Mouse (Mus musculus) ES-E14 (cell line): ENCODE results near the gene Cdkn1b. TPM values are rescaled to one million over a fixed set of nuclear protein-coding genes. Genes with fewer than 3 reads are reported as not detected.

Experiments used
- DNase-seq: peaks from one replicate; pipeline ENCODE4 v3.0.0-alpha.2; 2013; ENCODE audit warnings: low read depth, low spot score
- H3K27ac ChIP-seq: 2 replicates; pipeline ENCODE4 v1.5.1; 2012; ENCODE audit warnings: low read depth, mild to moderate bottlenecking, low read length, moderate library complexity, mixed read lengths; ENCODE audit not compliant: poor library complexity, insufficient read depth, severe bottlenecking
- H3K36me3 ChIP-seq: 2 replicates; pipeline ENCODE4 v1.6.1; 2012; ENCODE audit warnings: mild to moderate bottlenecking, low read length, moderate library complexity, mixed read lengths; ENCODE audit not compliant: control insufficient read depth, poor library complexity, insufficient read depth, severe bottlenecking
- H3K4me1 ChIP-seq, 2 experiments: fragments of 150-350 bp in 1 of 2; sonication (generic) in 1 of 2; 2 replicates each; pipeline ENCODE4 v1.6.1; 2012; ENCODE audit warnings: low read length in 2 of 2, mild to moderate bottlenecking in 1 of 2, mixed read lengths in 1 of 2; ENCODE audit not compliant: control insufficient read depth in 2 of 2, insufficient read depth in 2 of 2, poor library complexity in 1 of 2
- H3K4me3 ChIP-seq, 2 experiments: fragments of 150-350 bp in 1 of 2; sonication (generic) in 1 of 2; 2 replicates each; pipeline ENCODE4 v1.5.1; 2012; ENCODE audit warnings: low read length in 2 of 2, low read depth in 1 of 2, mild to moderate bottlenecking in 1 of 2, mixed read lengths in 1 of 2; ENCODE audit not compliant: insufficient read depth in 1 of 2, poor library complexity in 1 of 2, severe bottlenecking in 1 of 2
- H3K9ac ChIP-seq: 2 replicates; pipeline ENCODE4 v1.6.1; 2012; ENCODE audit warnings: low read depth, mild to moderate bottlenecking, low read length, mixed read lengths; ENCODE audit not compliant: poor library complexity, insufficient read depth, severe bottlenecking
- H3K9me3 ChIP-seq: fragments of 150-350 bp; sonication (generic); 2 replicates; pipeline ENCODE4 v1.6.1; 2012; ENCODE audit warnings: low read depth, mild to moderate bottlenecking, low read length; ENCODE audit not compliant: control insufficient read depth, insufficient read depth
- CHD2 ChIP-seq: IDR thresholded peaks from 2 replicates; pipeline ENCODE4 v1.6.1; 2014; ENCODE audit warnings: mild to moderate bottlenecking, low read depth, low read length, inconsistent platforms
- HCFC1 ChIP-seq: IDR thresholded peaks from 2 replicates; pipeline ENCODE4 v1.6.1; 2012; ENCODE audit warnings: low read length, inconsistent platforms, borderline replicate concordance; ENCODE audit not compliant: insufficient read depth
- MAFK ChIP-seq: IDR thresholded peaks from 2 replicates; pipeline ENCODE4 v1.6.1; 2014; ENCODE audit warnings: mild to moderate bottlenecking, low read depth, low read length, inconsistent platforms; ENCODE audit not compliant: insufficient read depth
- ZC3H11A ChIP-seq: IDR thresholded peaks from 2 replicates; pipeline ENCODE4 v1.6.1; 2012; ENCODE audit warnings: low read depth, mild to moderate bottlenecking, inconsistent platforms, low read length, borderline replicate concordance
- ZNF384 ChIP-seq: IDR thresholded peaks from 2 replicates; pipeline ENCODE4 v1.6.1; 2012; ENCODE audit warnings: low read depth, low read length, inconsistent platforms
- in situ Hi-C, 2 experiments: fragments of 600-800 bp; cut with MboI; formaldehyde crosslinking; loops; one replicate each; pipeline ENCODE4 v1.15.1; 2025; ENCODE audit warnings: low sequenced_read_pairs in 2 of 2, inconsistent platforms in 1 of 2; ENCODE audit not compliant: unreplicated experiment in 2 of 2
- total RNA-seq: library from RNA; depleted of rRNA; stranded (reverse); fragments of 300-350 nt; gene quantifications from 2 replicates; pipeline ENCODE4 v1.2.3, GENCODE M21; 2012

Cdkn1b gene
- total RNA-seq, 1 experiment: 10.7 TPM

GRCm38 (mm10) chr6:134903891-134904884, 16.0 kb upstream of the Cdkn1b start:
- Histone ChIP-seq H3K9ac (no peak overlapping the region), H3K27ac (no peak overlapping the region), H3K4me1 (0 out of 4 replicates have a peak, but pooled peaks cover 0 to under 1% of the 10 kb centered on the region in 2 experiments), H3K36me3 (no peaks in the 10 kb centered on the region), H3K4me3 (no peak overlapping the region), H3K9me3 (no peaks in the 10 kb centered on the region)
- TF ChIP-seq MAFK (no peak), ZNF384 (no peak), ZC3H11A (no peak), HCFC1 (no peak), CHD2 (no peak)
- in situ Hi-C loops: no loop called here
- no peak for DNase-seq

DNA sequence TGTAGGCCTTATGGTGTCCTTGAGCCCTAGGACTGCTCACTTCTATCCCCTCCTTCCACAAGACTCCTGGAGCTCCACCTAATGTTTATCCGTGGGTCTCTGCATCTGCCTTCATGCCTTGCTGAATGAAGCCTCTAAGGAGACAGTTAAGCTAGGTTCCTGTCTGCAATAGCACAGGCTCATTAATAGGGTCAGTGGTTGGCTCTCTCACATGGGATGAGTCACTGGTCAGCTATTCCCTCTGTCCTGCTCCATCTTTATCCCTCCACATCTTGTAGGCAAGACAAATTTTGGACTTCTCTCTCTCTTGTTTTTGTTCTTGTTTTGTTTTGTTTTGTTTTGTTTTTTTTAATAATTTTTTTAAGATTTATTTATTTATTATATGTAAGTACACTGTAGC, 14.4 kb upstream of the Cdkn1b start:
- TF ChIP-seq ZC3H11A: no peak
- TF ChIP-seq ZNF384: no peak
- no peak for TF ChIP-seq CHD2
- TF ChIP-seq MAFK: no peak
- no peak for TF ChIP-seq HCFC1
- Histone ChIP-seq H3K4me1 (no peaks in the 10 kb centered on the region), H3K4me3 (no peak overlapping the region), H3K27ac (no peak overlapping the region), H3K9ac (no peak overlapping the region), H3K36me3 (no peaks in the 10 kb centered on the region), H3K9me3 (no peaks in the 10 kb centered on the region)
- DNase-seq: no peak
- in situ Hi-C loops: no loop called here

DNA sequence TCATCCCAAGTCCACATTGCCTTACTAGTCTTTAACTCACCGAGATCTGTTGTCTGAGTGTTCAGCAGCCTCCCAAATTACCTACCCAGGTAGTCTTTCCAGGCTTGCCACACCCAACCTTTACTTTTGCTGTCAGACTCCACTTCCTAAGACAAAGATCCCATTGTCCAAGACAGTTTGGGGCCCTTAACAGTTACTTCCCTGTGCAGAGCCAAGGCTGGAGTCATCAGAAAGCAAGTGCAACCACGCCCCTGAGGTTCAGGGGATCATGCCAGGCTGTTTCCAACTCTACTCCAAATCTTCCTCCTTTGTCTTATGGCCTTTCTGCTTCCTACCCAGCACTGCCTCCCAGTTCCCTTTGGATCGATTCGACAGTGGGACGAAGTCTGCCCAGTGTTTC, 5.7 kb upstream of the Cdkn1b start:
- Histone ChIP-seq H3K36me3 (no peaks in the 10 kb centered on the region), H3K27ac (no peak overlapping the region), H3K4me3 (no peak overlapping the region), H3K9me3 (no peaks in the 10 kb centered on the region), H3K9ac (no peak overlapping the region), H3K4me1 (peaks cover 4 to 7% of the 10 kb centered on the region in 2 experiments; a peak in 2 of 4 replicates)
- in situ Hi-C loops: no loop called here
- DNase-seq: no peak
- TF ChIP-seq HCFC1: no peak
- no peak for TF ChIP-seq CHD2
- no peak for TF ChIP-seq ZC3H11A
- TF ChIP-seq MAFK: no peak
- no peak for TF ChIP-seq ZNF384

DNA sequence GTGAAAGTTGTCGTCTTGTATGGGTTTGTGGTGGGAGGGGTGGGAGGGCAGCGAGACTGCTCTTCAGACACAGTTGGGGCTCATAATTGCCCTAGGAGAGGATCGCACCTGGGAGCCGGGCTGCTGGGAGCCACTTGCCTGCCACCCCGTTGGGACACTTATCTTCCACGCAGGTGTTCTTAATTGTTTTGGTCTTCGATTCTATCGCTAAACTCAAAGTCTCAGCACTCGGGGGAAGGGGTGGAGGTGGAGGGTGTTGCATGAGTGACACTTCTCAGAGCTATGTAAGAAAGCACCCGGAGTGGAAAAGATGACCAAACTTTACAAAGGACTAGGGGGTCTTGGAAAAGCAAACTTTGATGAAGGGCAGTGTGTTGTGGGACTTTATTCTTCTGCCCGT, 3.6 kb upstream of the Cdkn1b start:
- in situ Hi-C loops: no loop called here
- TF ChIP-seq HCFC1: no peak
- no peak for TF ChIP-seq CHD2
- TF ChIP-seq MAFK: no peak
- no peak for TF ChIP-seq ZC3H11A
- TF ChIP-seq ZNF384: no peak
- Histone ChIP-seq H3K36me3 (no peaks in the 10 kb centered on the region), H3K27ac (no peak overlapping the region), H3K4me3 (peak overlapping the region; percentile 43 to 45; a peak in 3 of 4 replicates), H3K9ac (no peak overlapping the region), H3K9me3 (no peaks in the 10 kb centered on the region), H3K4me1 (peaks cover 4 to 7% of the 10 kb centered on the region in 2 experiments; a peak in 2 of 4 replicates)
- DNase-seq: no peak
